Mouse (Mus musculus) heart, adult 18-20 months (tissue): ENCODE data around the gene Kif9. TPM values are rescaled to one million over a fixed set of nuclear protein-coding genes. Genes with fewer than 3 reads are reported as not detected.

Experiments
- DNase-seq, 2 experiments: peaks; one replicate each; pipeline ENCODE4 v3.0.0; 2021 to 2022; ENCODE audit warnings: mixed read lengths in 1 of 2
- total RNA-seq, 2 experiments: library from RNA; stranded (reverse); gene quantifications; 2 replicates each; pipeline ENCODE4 v1.2.3; 2021

Gene Kif9
- total RNA-seq, 2 experiments from 2014 or later = 0.27 to 1.3 TPM

DNA sequence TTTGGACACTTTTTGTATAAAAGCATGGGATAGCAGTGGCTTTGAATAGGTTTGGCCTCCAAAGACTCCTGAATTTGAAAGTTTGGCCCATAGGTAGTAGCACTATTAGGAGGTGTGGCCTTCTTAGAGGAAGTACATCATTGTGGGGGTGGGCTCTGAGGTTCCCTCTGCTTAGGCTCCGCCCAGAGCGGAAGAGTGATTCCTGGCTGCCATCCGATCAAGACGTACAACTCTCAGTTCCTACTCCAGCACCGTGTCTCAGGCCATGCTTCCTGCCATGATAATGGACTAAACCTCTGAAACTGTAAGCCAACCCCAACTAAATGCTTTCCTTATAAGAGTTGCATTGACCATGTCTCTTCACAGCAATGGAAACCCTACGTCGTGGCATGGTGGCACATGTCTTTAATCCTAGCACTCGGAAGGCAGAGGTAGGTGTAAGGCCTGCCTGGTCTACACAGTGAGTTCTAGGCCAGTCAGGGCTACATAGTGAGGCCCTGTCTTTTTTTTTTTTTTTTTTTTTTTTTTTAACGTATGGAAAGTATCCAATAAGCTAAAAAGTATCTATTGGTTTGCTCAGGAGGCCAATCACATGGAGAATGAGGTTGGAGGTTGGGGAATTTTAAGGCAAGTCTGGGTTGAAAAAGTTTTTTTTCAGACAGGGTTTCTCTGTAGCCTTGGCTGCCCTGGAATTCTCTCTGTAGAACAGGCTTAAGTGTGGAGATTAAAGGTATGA is 52.4 kb downstream of the Kif9 start:
- peak in 1 of 2 experiments; percentile 12 for DNase-seq

DNA sequence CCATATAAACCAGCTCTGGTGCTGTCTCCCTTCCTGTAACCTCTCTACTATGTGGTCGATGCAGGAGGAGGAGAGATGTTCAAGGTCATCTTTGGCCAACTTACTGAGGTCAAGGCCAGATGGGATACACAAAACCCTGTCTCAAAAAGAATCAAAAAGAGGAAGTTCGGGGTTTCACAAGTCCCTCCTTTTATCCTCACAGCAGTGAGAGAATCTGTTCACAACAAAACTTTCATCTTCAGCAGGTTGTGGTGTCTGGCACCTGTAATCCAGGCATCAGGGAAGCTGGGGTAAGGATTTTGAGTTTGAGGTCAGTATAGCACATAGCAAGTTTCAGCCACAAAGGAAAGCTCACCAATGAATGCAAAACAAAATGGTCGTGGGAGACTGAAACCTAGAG is 53.9 kb downstream of the Kif9 start:
- peak in 1 of 2 experiments; percentile 9 for DNase-seq

GRCm38 (mm10) chr9:110531151-110531791 is 54.5 kb downstream of the Kif9 start:
- peak in 1 of 2 experiments; percentile 19 for DNase-seq

- peak; percentile 93 to 98 for DNase-seq
Observed at GRCm38 (mm10) chr9:110531914-110532489, 55.2 kb downstream of the Kif9 start.

- peak; percentile 72 to 82 for DNase-seq
Observed at GRCm38 (mm10) chr9:110532538-110533291, 56.0 kb downstream of the Kif9 start, which contains the start of gene Setd2. TSS of gene Setd2 (plus strand) at chr9:110532597.

GRCm38 (mm10) chr9:110533645-110534044 is 56.9 kb downstream of the Kif9 start:
- no peak for DNase-seq

DNA sequence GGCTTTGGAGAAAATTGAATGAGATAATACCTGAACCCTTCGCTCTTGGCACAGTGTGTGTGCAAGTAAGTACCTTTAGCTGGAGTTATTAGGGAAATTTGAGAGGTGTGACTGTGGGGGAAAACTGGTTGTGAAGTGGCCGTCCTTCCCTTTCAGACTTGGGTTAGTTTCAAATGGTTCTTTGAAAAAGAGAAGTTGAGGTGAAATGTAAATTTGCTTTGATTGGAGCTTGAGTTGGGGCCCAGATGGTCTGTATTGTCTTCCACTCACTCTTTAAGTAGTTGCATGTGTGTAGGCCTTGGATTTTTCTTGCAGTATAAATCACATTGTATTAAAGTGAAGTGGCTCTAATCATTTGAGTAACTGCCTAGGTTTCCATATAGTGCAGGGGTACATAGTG is 58.4 kb downstream of the Kif9 start:
- DNase-seq = no peak

DNA sequence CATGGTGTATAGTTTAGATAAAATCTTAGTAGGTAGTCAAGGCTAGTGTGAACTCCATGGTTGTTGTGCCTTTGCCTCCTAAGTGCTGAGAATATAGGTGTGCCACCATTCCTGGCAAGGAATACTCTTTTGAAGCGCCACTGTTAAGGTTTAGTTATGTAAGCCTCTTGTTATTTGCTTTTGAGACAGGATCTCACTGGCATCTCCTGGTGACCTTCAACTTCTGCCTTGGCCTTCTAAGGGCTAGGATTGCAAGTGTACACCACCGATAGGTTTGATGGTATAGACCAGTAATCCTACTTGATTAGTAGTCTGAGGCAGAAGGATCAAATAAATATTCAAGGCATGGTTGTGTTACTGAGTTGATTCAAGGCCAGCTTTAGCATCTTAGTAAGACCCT is 59.9 kb downstream of the Kif9 start:
- no peak for DNase-seq

- DNase-seq = no peak
Observed at GRCm38 (mm10) chr9:110538511-110538910, 61.8 kb downstream of the Kif9 start.

DNA sequence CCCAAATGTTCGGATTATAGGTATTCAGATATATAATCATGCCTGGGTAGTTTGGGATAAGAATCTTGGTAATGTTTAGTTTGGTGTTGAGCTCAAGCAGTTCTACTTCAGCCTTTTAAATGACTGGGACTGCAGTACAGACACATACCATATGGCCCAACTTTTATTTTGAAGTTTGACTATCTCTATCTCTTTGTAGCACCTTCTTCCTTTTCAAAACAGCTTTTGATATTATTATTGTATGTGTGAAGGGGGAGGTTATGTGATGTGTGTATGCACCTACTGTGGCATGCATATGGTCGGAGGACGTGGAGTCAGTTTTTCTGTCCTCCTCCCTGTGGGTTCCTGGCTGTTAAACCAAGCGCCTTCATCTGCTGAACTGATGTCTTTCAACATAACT is 65.2 kb downstream of the Kif9 start:
- no peak for DNase-seq

- DNase-seq = no peak
Observed at GRCm38 (mm10) chr9:110548261-110548660, 71.5 kb downstream of the Kif9 start.

DNA sequence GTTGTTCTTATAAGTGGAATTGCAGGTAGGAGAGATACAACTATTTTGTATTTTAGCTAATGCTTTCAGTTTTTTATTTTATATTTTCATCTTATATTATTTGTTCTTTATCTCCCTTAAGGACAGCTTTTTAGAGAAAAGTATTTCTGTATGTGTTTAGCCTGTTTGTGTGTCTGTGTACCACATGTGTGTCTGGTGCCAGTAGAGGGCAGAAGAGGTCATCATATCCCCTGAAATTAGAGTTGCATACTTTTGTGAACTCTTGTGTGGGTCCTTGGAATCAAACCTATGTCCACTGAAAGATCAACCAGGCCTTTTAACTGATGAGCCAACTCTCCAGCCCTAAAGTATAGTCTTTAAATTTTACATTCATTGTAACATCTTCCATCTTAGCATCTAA is 91.6 kb downstream of the Kif9 start:
- DNase-seq = no peak

Other genes starting within 250 kb of the Kif9 start
- gene Cspg5, start 233.2 kb upstream of the Kif9 start, total RNA-seq = under 1 TPM in 1 of 2 experiments, not detected in 1; 0.39 TPM
- gene Elp6, start 171.8 kb upstream of the Kif9 start, total RNA-seq = 1 to 10 TPM; 1.8 to 2.7 TPM
- gene Scap, start 143.7 kb upstream of the Kif9 start, total RNA-seq = 10 to 100 TPM; 23.8 to 31.3 TPM
- 10 to 100 TPM; 13.4 to 14.6 TPM for gene Ptpn23, start 68.7 kb upstream of the Kif9 start, total RNA-seq
- not detected for gene Ngp, start 57.2 kb upstream of the Kif9 start, total RNA-seq
- 10 to 100 TPM; 12.4 to 14.0 TPM for gene Klhl18, start 264 bp upstream of the Kif9 start, total RNA-seq
- 10 to 100 TPM; 39.7 to 40.5 TPM for gene Setd2, start 55.6 kb downstream of the Kif9 start, total RNA-seq
- gene Nradd, start 147.5 kb downstream of the Kif9 start, total RNA-seq = 1 to 10 TPM; 1.4 to 2.0 TPM
- gene Nbeal2, start 177.2 kb downstream of the Kif9 start, total RNA-seq = 1 to 10 TPM; 6.8 to 7.6 TPM
- gene Ccdc12, start 179.5 kb downstream of the Kif9 start, total RNA-seq = 10 to 100 TPM; 57.3 to 61.5 TPM